Mouse (Mus musculus) stomach, embryonic 14.5 days (tissue): ENCODE measurements around the gene Tenm4. TPM values are rescaled to one million over a fixed set of nuclear protein-coding genes. Genes with fewer than 3 reads are reported as not detected.

Experiments
- ATAC-seq: fragments of 200-750 bp; cut with Nextera tagmentation; 2 replicates; pipeline ENCODE4 v1.8.0; 2017; ENCODE audit warnings: low read depth, moderate TSS enrichment; ENCODE audit not compliant: insufficient number of reproducible peaks, insufficient read depth, low FRiP score
- H3K27ac ChIP-seq: fragments of 300-500 bp; sonication (generic); 2 replicates; pipeline ENCODE4 v1.5.1; 2014; ENCODE audit warnings: mild to moderate bottlenecking, low read length, moderate library complexity, mixed read lengths
- H3K27me3 ChIP-seq: fragments of 300-500 bp; sonication (generic); 2 replicates; pipeline ENCODE4 v1.6.1; 2014; ENCODE audit warnings: low read length, control low read depth, mixed read lengths; ENCODE audit not compliant: control insufficient read depth, insufficient read depth
- H3K36me3 ChIP-seq: fragments of 300-500 bp; sonication (generic); 2 replicates; pipeline ENCODE4 v1.6.1; 2014; ENCODE audit warnings: mild to moderate bottlenecking, control low read depth, low read length, moderate library complexity, mixed read lengths; ENCODE audit not compliant: control insufficient read depth, insufficient read depth
- H3K4me1 ChIP-seq: fragments of 300-500 bp; sonication (generic); 2 replicates; pipeline ENCODE4 v1.6.1; 2014; ENCODE audit warnings: low read length, control low read depth, mixed read lengths; ENCODE audit not compliant: control insufficient read depth, insufficient read depth
- H3K4me2 ChIP-seq: fragments of 300-500 bp; sonication (generic); replicated peaks from 2 replicates; pipeline ENCODE4 v1.6.1; 2014; ENCODE audit warnings: low read depth, low read length, control low read depth
- H3K4me3 ChIP-seq: fragments of 300-500 bp; sonication (generic); 2 replicates; pipeline ENCODE4 v1.5.1; 2014; ENCODE audit warnings: low read depth, low read length, control low read depth
- H3K9ac ChIP-seq: fragments of 300-500 bp; sonication (generic); replicated peaks from 2 replicates; pipeline ENCODE4 v1.6.1; 2014; ENCODE audit warnings: low read depth, mild to moderate bottlenecking, control low read depth, low read length, moderate library complexity, mixed read lengths
- H3K9me3 ChIP-seq: fragments of 300-500 bp; sonication (generic); 2 replicates; pipeline ENCODE4 v1.6.1; 2016; ENCODE audit warnings: low read depth, low read length, control low read depth; ENCODE audit not compliant: control insufficient read depth
- WGBS: fragments of 180-500 bp; shearing (Covaris S2); extraction: QIAGEN DNeasy Blood & Tissue Kit; methylation state at CpG from one replicate; pipeline ENCODE4 v1.1.7; 2014; 5-methylcytosine and 5-hydroxymethylcytosine counted together
- polyA plus RNA-seq: library from polyadenylated mRNA; unstranded; fragments of >200 nt; fragmentation: Nextera tagmentation; extraction: Ambion mirVana; gene quantifications from 2 replicates; pipeline ENCODE4 v1.2.1, GENCODE M21; 2014

Gene Tenm4
- polyA plus RNA-seq, 1 experiment from 2014 or later = 28.8 TPM

- no peaks in the 10 kb centered on the region for H3K36me3 ChIP-seq
- H3K4me3 ChIP-seq = no peak overlapping the region
- no peak overlapping the region for H3K9ac ChIP-seq
- no peak for ATAC-seq
- H3K4me1 ChIP-seq = peaks cover 7% of the 10 kb centered on the region; the same call in 1 of the 2 replicates
- WGBS = 91% methylated on average over 4 of the region's 4 CpGs
- H3K27me3 ChIP-seq = no peaks in the 10 kb centered on the region
- no peaks in the 10 kb centered on the region for H3K9me3 ChIP-seq
- no peak overlapping the region for H3K27ac ChIP-seq
- no peak overlapping the region for H3K4me2 ChIP-seq
Observed at GRCm38 (mm10) chr7:96838926-96839325, 667.9 kb downstream of the Tenm4 start.

DNA sequence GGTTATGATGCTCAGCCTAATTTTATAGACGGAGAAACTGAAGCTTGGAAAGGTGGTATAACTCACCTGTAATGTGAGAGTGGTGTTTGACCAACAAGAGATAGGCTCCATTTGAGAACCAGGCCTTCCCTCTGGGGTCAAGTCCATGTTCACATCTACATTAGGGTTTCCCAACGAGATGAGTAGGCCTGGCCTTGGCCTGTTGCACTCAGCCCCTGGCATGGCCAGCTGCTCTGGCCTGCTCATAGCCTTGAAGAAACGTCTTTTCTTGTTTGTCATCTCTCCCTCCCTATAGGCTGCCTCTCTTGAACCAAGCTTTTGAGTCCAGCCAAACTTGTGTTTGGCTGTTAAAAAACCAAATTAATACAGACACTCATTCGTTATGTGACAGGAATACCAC, 668.5 kb downstream of the Tenm4 start:
- Histone ChIP-seq H3K4me2 (no peak overlapping the region), H3K9me3 (no peaks in the 10 kb centered on the region), H3K9ac (no peak overlapping the region), H3K27ac (no peak overlapping the region), H3K4me1 (peaks cover 10% of the 10 kb centered on the region; the same call in 1 of the 2 replicates), H3K4me3 (no peak overlapping the region), H3K36me3 (no peaks in the 10 kb centered on the region), H3K27me3 (no peaks in the 10 kb centered on the region)
- 78% methylated on average over 4 of the region's 4 CpGs for WGBS
- no peak for ATAC-seq

DNA sequence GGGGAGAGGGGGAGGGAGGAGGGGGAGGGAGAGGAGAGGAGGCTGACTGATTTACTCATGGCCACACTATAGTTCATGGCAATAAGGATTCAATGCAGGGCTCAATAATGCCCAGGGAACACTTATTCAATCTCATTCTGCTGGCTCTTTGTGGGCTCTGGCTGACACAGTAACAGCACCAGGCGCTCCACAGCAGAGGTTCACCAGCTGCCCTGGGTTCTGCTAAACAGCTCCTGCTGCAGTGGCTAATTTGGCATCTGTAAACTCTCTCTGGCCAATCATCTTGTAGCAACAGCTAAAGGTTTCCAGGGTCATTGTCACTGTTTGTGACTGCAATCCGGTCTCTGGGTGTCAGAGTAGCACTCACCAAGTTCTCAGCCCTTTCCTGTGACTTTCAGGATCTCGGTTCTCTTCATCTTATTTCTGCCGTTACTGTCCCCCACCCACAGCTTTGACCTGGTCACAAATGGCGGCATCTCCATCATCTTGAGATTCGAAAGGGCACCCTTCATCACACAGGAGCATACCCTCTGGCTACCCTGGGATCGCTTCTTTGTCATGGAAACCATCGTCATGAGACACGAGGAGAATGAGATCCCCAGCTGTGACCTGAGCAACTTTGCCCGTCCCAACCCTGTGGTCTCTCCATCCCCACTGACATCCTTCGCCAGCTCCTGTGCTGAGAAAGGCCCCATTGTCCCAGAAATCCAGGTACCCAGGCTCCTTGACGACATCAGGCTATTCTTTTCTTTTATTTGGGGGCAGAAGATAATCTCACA, 671.6 kb downstream of the Tenm4 start:
- 65% methylated on average over 12 of the region's 12 CpGs for WGBS
- no peak overlapping the region for H3K4me2 ChIP-seq
- H3K36me3 ChIP-seq = no peaks in the 10 kb centered on the region
- peaks cover 7% of the 10 kb centered on the region; the same call in 1 of the 2 replicates for H3K4me1 ChIP-seq
- no peak overlapping the region for H3K9ac ChIP-seq
- no peaks in the 10 kb centered on the region for H3K9me3 ChIP-seq
- peak overlapping the region; percentile 62; the same call in 1 of the 2 replicates for H3K27ac ChIP-seq
- H3K27me3 ChIP-seq = no peaks in the 10 kb centered on the region
- no peak for ATAC-seq
- no peak overlapping the region for H3K4me3 ChIP-seq

GRCm38 (mm10) chr7:96844104-96844894, 673.3 kb downstream of the Tenm4 start:
- WGBS = 31% methylated on average over 8 of the region's 8 CpGs
- Histone ChIP-seq H3K9ac (no peak overlapping the region), H3K4me1 (peaks cover 7% of the 10 kb centered on the region; the same call in 1 of the 2 replicates), H3K4me2 (no peak overlapping the region), H3K9me3 (no peaks in the 10 kb centered on the region), H3K36me3 (no peaks in the 10 kb centered on the region), H3K4me3 (no peak overlapping the region), H3K27me3 (no peaks in the 10 kb centered on the region), H3K27ac (peak overlapping the region; percentile 80)
- ATAC-seq = peak; percentile 60; the same call in 1 of the 2 replicates

GRCm38 (mm10) chr7:96852781-96853180, 681.7 kb downstream of the Tenm4 start:
- Histone ChIP-seq H3K9me3 (no peaks in the 10 kb centered on the region), H3K4me2 (no peak overlapping the region), H3K4me3 (no peak overlapping the region), H3K27me3 (no peaks in the 10 kb centered on the region), H3K9ac (no peak overlapping the region), H3K4me1 (no peaks in the 10 kb centered on the region), H3K27ac (no peak overlapping the region), H3K36me3 (0 out of 2 replicates have a peak, but pooled peaks cover 4% of the 10 kb centered on the region)
- WGBS = 74% methylated on average over 2 of the region's 2 CpGs
- ATAC-seq = no peak

- no peaks in the 10 kb centered on the region for H3K9me3 ChIP-seq
- H3K4me3 ChIP-seq = no peak overlapping the region
- H3K9ac ChIP-seq = no peak overlapping the region
- H3K27ac ChIP-seq = no peak overlapping the region
- WGBS = 86% methylated on average over 5 of the region's 5 CpGs
- no peaks in the 10 kb centered on the region for H3K4me1 ChIP-seq
- H3K27me3 ChIP-seq = no peaks in the 10 kb centered on the region
- ATAC-seq = no peak
- H3K36me3 ChIP-seq = 0 out of 2 replicates have a peak, but pooled peaks cover 4% of the 10 kb centered on the region
- no peak overlapping the region for H3K4me2 ChIP-seq
Observed at GRCm38 (mm10) chr7:96855867-96856406, 684.9 kb downstream of the Tenm4 start.

DNA sequence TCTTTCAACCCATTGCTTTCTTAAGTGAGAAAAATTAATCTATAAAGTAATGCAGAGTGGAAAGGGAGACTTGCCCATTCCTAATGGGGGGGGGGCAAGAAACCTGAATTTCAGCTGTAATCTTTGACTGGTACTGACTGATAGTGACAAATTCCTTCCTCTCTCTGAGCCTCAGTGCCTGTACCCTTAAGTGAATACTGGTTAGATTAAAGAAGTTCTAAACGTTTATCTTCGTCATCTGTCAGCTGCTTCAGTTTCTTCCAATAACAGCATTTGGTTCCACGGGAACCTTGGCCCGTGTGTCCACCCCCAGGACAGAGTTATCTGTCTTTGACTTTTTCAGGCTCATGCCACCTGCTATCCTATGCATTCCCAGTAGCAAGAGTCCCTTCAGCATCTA, 685.5 kb downstream of the Tenm4 start:
- H3K27ac ChIP-seq = no peak overlapping the region
- H3K9ac ChIP-seq = no peak overlapping the region
- ATAC-seq = no peak
- H3K4me1 ChIP-seq = no peaks in the 10 kb centered on the region
- no peak overlapping the region for H3K4me2 ChIP-seq
- WGBS = 39% methylated on average over 4 of the region's 4 CpGs
- no peak overlapping the region for H3K4me3 ChIP-seq
- H3K9me3 ChIP-seq = no peaks in the 10 kb centered on the region
- H3K27me3 ChIP-seq = no peaks in the 10 kb centered on the region
- H3K36me3 ChIP-seq = 0 out of 2 replicates have a peak, but pooled peaks cover 4% of the 10 kb centered on the region

DNA sequence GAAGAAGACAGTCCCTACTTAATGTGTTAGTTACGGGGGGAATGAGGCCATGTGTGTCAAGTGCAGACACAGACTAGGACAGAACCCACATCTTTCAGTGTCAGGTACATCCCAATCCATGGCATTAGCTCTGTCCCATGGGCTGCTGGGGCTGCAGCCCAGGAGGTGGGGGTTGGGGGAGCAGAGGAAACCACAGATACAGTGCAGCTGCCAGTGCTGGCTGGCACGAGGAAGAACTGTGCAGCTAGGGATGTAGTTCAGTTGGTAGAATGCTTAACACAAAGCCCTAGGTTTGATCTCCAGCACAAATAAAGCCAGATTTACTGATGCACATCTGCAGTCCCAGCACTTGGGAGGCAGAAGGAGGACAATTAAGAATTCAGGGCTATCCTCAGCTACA, 688.0 kb downstream of the Tenm4 start:
- Histone ChIP-seq H3K4me3 (no peak overlapping the region), H3K36me3 (no peaks in the 10 kb centered on the region), H3K9ac (no peak overlapping the region), H3K9me3 (no peaks in the 10 kb centered on the region), H3K27ac (no peak overlapping the region), H3K4me2 (no peak overlapping the region), H3K4me1 (no peaks in the 10 kb centered on the region), H3K27me3 (no peaks in the 10 kb centered on the region)
- ATAC-seq = no peak
- WGBS = 67% methylated on average over 2 of the region's 2 CpGs
